Mouse (Mus musculus) thymus, adult 2 months (tissue): ENCODE data around the gene Medag. TPM values are rescaled to one million over a fixed set of nuclear protein-coding genes. Genes with fewer than 3 reads are reported as not detected.

Experiments used
- DNase-seq: peaks from one replicate; pipeline ENCODE4 v3.0.0; 2021
- H3K27ac ChIP-seq: fragments of 200-500 bp; 2 replicates; pipeline ENCODE4 v1.5.1; 2012; ENCODE audit warnings: low read length, control low read depth; ENCODE audit not compliant: control insufficient read depth, insufficient read depth
- H3K27me3 ChIP-seq: fragments of 200-500 bp; 2 replicates; pipeline ENCODE4 v1.6.1; 2012; ENCODE audit warnings: mild to moderate bottlenecking, low read length, moderate library complexity, mixed read lengths; ENCODE audit not compliant: control insufficient read depth, insufficient read depth
- H3K36me3 ChIP-seq: fragments of 200-500 bp; 2 replicates; pipeline ENCODE4 v1.6.1; 2012; ENCODE audit warnings: mild to moderate bottlenecking, low read length, moderate library complexity; ENCODE audit not compliant: control insufficient read depth, insufficient read depth
- H3K4me1 ChIP-seq: fragments of 200-500 bp; replicated peaks from 2 replicates; pipeline ENCODE4 v1.6.1; 2012; ENCODE audit warnings: low read length; ENCODE audit not compliant: control insufficient read depth, insufficient read depth
- H3K4me3 ChIP-seq: fragments of 200-500 bp; 2 replicates; pipeline ENCODE4 v1.5.1; 2012; ENCODE audit warnings: mild to moderate bottlenecking, low read length, control low read depth, moderate library complexity; ENCODE audit not compliant: control insufficient read depth, insufficient read depth
- CTCF ChIP-seq: fragments of 200-500 bp; IDR thresholded peaks from 2 replicates; pipeline ENCODE4 v1.5.1; 2012; ENCODE audit warnings: mild to moderate bottlenecking, control low read depth, low read length, moderate library complexity, borderline replicate concordance; ENCODE audit not compliant: control insufficient read depth, poor library complexity, insufficient read depth; ENCODE audit errors: extremely low read depth
- POLR2A ChIP-seq: fragments of 200-500 bp; IDR thresholded peaks from 2 replicates; pipeline ENCODE4 v1.6.1; 2012; ENCODE audit warnings: mild to moderate bottlenecking, low read length, control low read depth, moderate library complexity; ENCODE audit not compliant: control insufficient read depth, poor library complexity, insufficient read depth; ENCODE audit errors: extremely low read depth
- WGBS: fragments of 180-500 bp; shearing (Covaris S2); methylation state at CpG from one replicate; pipeline ENCODE4 v1.1.7; 2018; 5-methylcytosine and 5-hydroxymethylcytosine counted together
- polyA plus RNA-seq: library from polyadenylated mRNA; depleted of rRNA; stranded (reverse); fragments of >200 nt; gene quantifications from 2 replicates; pipeline ENCODE4 v1.2.3, GENCODE M21; 2012

Gene Medag
- polyA plus RNA-seq, 1 experiment, result 2.8 TPM

GRCm38 (mm10) chr5:149406791-149407276, 4.7 kb upstream of the Medag start:
- WGBS, result 97% methylated on average over 8 of the region's 8 CpGs
- H3K27me3 ChIP-seq, result no peaks in the 10 kb centered on the region
- TF ChIP-seq POLR2A (no peak), CTCF (no peak)
- no peak for DNase-seq
- H3K27ac ChIP-seq, result no peak overlapping the region
- H3K4me3 ChIP-seq, result no peak overlapping the region
- no peaks in the 10 kb centered on the region for H3K36me3 ChIP-seq
- peaks cover 6% of the 10 kb centered on the region for H3K4me1 ChIP-seq

DNA sequence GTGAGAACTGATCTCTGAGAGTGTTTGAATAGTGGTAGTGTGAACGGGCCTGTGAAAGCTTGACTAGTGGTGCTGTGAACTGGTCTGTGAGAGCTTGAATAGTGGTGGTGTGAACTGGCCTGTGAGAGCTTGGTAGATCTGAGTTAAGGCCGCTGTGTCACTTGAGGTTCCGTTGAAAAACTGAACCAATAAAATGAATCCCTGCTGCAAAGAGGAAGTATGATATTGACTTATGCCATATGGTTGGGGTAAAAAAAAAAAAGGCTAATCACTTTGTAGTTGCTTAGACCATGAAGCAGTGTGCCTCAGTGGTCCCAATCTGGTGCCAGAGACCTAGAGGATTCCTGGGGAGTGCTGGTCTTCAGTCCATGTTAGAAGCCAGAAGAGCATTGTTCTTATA, 2.0 kb upstream of the Medag start:
- 80% methylated on average over 3 of the region's 3 CpGs for WGBS
- H3K27me3 ChIP-seq, result no peaks in the 10 kb centered on the region
- H3K4me1 ChIP-seq, result peaks cover 10% of the 10 kb centered on the region
- H3K27ac ChIP-seq, result no peak overlapping the region
- no peaks in the 10 kb centered on the region for H3K36me3 ChIP-seq
- DNase-seq, result no peak
- TF ChIP-seq POLR2A, result no peak
- TF ChIP-seq CTCF, result no peak
- no peak overlapping the region for H3K4me3 ChIP-seq

DNA sequence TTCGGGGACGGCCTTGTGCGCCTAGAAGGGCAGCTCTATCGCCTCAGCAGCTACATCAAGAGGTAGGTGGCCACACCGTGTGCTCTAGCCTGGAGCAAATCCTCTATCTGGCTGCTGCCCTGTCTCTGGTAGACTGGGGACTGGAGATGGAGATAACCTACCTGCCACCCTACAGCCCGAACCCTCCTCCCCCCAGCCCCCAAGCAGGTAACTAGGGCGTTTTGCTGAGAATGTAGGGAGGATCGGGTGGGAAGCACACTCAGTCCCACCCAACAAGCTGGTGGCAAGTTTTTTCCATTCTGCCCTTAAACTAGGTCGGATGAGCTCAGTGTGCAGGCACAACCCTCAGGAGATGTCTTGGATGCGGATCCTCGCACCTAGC, 636 bp downstream of the Medag start:
- DNase-seq, result no peak
- no peak for TF ChIP-seq CTCF
- no peak for TF ChIP-seq POLR2A
- WGBS, result 59% methylated on average over 11 of the region's 11 CpGs
- peaks cover 24% of the 10 kb centered on the region for H3K4me1 ChIP-seq
- no peak overlapping the region for H3K27ac ChIP-seq
- H3K4me3 ChIP-seq, result no peak overlapping the region
- H3K36me3 ChIP-seq, result no peaks in the 10 kb centered on the region
- no peaks in the 10 kb centered on the region for H3K27me3 ChIP-seq

DNA sequence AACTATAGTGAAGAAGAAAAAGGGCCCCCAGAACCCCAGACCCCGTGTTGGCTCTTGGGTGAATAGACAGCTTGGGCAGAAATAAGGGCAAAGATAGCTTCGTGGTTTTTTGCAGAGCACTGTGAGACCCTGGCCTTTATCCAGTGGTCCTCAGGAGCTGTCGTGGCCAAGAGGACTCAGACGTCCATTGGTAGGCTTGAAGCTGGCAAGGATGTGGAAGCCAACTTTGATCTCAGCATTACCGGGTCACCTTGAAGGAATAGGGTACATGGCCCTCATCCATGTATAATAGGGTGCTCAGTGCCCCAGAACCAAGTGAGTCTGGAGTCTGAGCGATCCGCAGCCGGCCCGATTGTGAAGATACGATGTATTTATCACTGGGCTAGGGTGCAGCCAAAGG, 1.1 kb downstream of the Medag start:
- WGBS, result 94% methylated on average over 10 of the region's 10 CpGs
- H3K4me1 ChIP-seq, result peaks cover 24% of the 10 kb centered on the region

DNA sequence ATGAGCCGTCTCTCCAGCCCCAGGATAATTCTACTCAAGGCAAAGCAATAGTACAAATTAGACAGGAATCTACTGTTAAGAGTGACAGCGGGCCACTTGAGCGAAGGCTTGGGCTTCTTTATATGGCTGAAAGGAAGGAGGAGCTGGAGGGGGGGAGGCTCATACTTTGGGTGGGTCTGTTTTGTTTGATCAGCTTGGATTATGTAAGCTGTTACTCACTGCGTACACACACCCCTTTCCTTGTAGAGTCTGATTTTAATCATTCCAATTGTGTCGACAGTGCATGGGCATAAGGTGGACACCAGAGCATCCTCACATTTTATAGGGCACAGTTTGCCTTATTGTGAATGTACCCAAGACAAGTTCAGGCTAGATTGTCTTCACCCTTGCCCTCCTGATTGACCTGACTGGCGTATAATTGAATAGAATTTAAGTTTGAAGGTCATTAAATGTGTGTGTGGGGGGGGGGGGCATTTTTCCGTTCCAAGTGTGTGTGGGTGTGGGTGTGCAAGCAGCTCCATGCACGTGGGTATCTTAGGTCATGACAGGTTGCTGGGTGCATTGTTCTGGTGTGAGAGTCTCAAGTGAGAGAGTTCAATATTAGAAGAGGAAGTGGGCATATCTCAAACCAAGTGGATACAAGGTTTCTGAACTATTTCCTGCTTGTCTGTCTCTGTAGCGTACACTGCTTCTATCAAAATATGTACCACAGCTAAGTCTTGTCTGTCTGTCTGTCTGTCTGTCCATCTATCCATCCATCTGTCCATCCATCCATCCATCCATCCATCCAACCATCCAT, 3.0 kb downstream of the Medag start:
- H3K27me3 ChIP-seq, result no peaks in the 10 kb centered on the region

More for the DNA sequence above, 1.1 kb downstream of the Medag start:
- H3K36me3 ChIP-seq, result no peaks in the 10 kb centered on the region
- H3K27ac ChIP-seq, result no peak overlapping the region
- DNase-seq, result no peak
- no peak for TF ChIP-seq POLR2A
- no peak for TF ChIP-seq CTCF
- no peak overlapping the region for H3K4me3 ChIP-seq
- H3K27me3 ChIP-seq, result no peaks in the 10 kb centered on the region

GRCm38 (mm10) chr5:149417381-149417780, 5.8 kb downstream of the Medag start:
- H3K27me3 ChIP-seq, result no peaks in the 10 kb centered on the region
- WGBS, result 98% methylated on average over 4 of the region's 4 CpGs
- H3K4me3 ChIP-seq, result no peak overlapping the region
- no peak overlapping the region for H3K27ac ChIP-seq
- TF ChIP-seq CTCF (no peak), POLR2A (no peak)
- no peaks in the 10 kb centered on the region for H3K36me3 ChIP-seq
- H3K4me1 ChIP-seq, result peaks cover 14% of the 10 kb centered on the region
- peak; percentile 48 for DNase-seq

More for the DNA sequence above, 3.0 kb downstream of the Medag start:
- H3K4me1 ChIP-seq, result peaks cover 24% of the 10 kb centered on the region
- no peak for DNase-seq
- no peaks in the 10 kb centered on the region for H3K36me3 ChIP-seq
- TF ChIP-seq CTCF (no peak), POLR2A (no peak)
- no peak overlapping the region for H3K27ac ChIP-seq
- H3K4me3 ChIP-seq, result no peak overlapping the region
- WGBS, result 66% methylated on average over 9 of the region's 9 CpGs

DNA sequence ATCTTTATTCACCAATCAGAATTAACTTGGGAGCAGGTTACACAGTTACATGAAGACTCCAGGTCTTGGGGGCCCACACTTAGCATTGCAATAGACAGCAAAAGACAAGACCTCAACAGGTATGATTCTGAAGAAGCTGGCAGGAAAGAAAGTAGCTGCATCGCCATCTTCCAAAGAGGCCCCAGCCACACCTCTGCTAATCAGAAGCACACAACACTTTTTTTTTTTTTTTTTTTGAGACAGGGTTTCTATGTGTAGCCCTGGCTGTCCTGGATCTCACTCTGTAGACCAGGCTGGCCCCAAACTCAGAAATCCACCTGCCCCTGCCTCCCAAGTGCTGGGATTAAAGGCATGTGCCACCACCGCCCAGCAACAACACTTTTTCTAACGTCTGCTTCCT, 15.0 kb downstream of the Medag start:
- no peak for DNase-seq
- no peak overlapping the region for H3K4me3 ChIP-seq
- TF ChIP-seq POLR2A, result no peak
- TF ChIP-seq CTCF, result no peak
- WGBS, result 90% methylated on average over 3 of the region's 3 CpGs
- no peaks in the 10 kb centered on the region for H3K36me3 ChIP-seq
- no peaks in the 10 kb centered on the region for H3K27me3 ChIP-seq
- H3K27ac ChIP-seq, result no peak overlapping the region
- peaks cover 28% of the 10 kb centered on the region for H3K4me1 ChIP-seq
